Mouse (Mus musculus): ENCODE data around the gene Cutc. TPM values are rescaled to one million over a fixed set of nuclear protein-coding genes. Genes with fewer than 3 reads are reported as not detected.
A peak's percentile ranks its signal among the peaks of the same experiment; 100 is the strongest.

The Cutc gene
- polyA plus RNA-seq, 1 experiment from 2014 or later: 16.2 TPM

DNA sequence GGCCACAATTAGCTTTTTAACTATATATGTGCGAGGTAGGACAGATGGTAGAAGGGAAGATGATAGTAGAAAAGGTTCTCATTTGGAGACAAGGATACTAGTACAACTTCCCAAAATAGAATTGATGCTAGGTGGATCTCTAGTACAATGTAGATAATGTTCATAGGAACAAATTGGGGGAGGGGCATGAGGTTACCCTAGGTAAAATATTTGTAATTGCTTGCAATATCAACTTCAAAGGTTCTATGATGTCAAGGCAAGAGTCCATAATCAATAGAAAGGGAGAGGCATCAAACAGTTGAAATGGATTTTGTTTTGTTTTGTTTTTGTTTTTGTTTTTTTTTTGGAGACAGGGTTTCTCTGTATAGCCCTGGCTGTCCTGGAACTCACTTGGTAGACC is 41.2 kb downstream of the Cutc start:
- Histone ChIP-seq H3K27ac (no peak overlapping the region), H3K36me3 (ENCODE audit: inconsistent target) (no peaks in the 10 kb centered on the region), H3K79me2 (ENCODE audit: inconsistent target) (no peaks in the 10 kb centered on the region), H3K4me3 (ENCODE audit: inconsistent target) (no peak overlapping the region)
- WGBS (ENCODE audit: missing documents): 100% methylated on average over 1 of the region's 1 CpGs

DNA sequence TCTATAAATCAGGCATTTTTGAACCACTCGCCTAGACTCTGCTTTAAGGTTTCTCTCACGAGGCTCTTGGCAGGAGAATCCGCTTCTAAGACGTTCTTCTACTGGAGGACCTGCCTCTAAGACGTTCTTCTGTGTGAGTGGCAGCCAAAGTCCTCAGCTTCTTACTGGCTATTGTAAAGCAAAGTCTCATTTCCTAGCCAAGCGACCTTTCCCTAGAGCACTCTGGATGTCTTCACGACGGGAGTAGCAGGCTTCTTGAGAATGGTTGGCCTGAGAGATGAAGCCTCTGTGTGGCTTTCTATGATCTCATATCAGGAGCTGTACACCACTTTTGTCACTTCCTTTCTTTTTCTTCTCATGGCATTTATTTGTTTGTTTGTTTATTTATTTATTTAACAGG is 42.7 kb downstream of the Cutc start:
- Histone ChIP-seq H3K36me3 (ENCODE audit: inconsistent target) (no peaks in the 10 kb centered on the region), H3K79me2 (ENCODE audit: inconsistent target) (no peaks in the 10 kb centered on the region), H3K4me3 (ENCODE audit: inconsistent target) (no peak overlapping the region), H3K27ac (no peak overlapping the region)
- WGBS (ENCODE audit: missing documents): 92% methylated on average over 8 of the region's 8 CpGs

- Histone ChIP-seq H3K79me2 (ENCODE audit: inconsistent target) (no peaks in the 10 kb centered on the region), H3K27ac (no peak overlapping the region), H3K4me3 (ENCODE audit: inconsistent target) (no peak overlapping the region), H3K36me3 (ENCODE audit: inconsistent target) (no peaks in the 10 kb centered on the region)
- WGBS (ENCODE audit: missing documents): 80% methylated on average over 5 of the region's 5 CpGs
These were observed 44.4 kb downstream of the Cutc start for GRCm38 (mm10) chr19:43797216-43797615.

DNA sequence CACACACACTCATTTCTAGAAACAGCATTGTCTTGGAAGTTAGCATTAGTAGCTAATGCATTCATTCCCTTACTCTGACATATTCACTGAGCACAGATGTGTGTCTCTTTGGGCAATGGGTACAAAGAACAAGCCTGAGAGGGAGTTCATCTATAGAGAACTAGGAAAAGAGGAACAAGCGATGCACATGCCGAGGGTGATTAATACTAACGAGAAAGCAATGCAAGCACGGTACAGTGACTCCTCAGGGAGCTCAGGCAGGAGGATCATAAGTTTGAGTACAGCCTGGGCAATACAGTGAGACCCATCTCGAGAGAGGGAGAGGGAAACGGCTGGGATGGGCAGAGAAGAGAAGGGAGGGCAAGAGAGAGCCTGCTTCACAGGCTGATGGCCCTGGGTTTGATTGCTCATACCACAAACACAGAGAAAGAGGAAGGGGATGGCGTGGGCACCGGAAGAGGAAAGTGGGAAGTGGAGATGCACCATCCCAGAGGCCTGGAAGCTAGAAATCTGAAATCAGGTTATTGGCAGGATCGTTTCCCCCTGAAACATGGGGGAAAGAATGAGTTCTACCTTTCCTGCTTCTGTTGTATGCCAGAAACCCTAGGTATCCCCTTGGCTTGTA is 48.7 kb downstream of the Cutc start:
- 7% methylated on average over 9 of the region's 9 CpGs for WGBS (ENCODE audit: missing documents)
- Histone ChIP-seq H3K79me2 (ENCODE audit: inconsistent target) (no peaks in the 10 kb centered on the region), H3K27ac (peak overlapping the region; percentile 76), H3K4me3 (ENCODE audit: inconsistent target) (no peak overlapping the region), H3K36me3 (ENCODE audit: inconsistent target) (no peaks in the 10 kb centered on the region)

- Histone ChIP-seq H3K79me2 (ENCODE audit: inconsistent target) (no peaks in the 10 kb centered on the region), H3K36me3 (ENCODE audit: inconsistent target) (no peaks in the 10 kb centered on the region), H3K4me3 (ENCODE audit: inconsistent target) (no peak overlapping the region), H3K27ac (no peak overlapping the region)
- 96% methylated on average over 10 of the region's 10 CpGs for WGBS (ENCODE audit: missing documents)
These were observed 51.1 kb downstream of the Cutc start for GRCm38 (mm10) chr19:43803866-43804265.

DNA sequence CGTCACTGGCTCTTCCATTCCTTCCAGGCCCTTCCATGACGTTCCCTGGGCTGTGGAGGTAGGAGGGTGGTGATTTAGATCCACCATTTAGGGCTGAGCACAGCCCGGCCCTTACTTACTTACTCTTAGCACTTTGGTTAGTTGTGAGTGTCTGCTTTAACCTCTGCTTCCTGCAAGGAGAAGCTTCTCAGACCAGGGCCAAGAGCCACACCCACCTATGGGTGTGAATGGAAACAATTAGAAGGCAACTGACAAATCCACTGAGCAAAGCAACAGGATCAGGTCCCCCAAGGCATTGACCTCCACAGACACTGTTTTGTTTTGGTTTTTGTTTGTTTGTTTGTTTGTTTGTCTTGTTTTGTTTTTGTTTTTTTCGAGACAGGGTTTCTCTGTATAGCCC is 56.5 kb downstream of the Cutc start:
- no peak overlapping the region for H3K27ac ChIP-seq

DNA sequence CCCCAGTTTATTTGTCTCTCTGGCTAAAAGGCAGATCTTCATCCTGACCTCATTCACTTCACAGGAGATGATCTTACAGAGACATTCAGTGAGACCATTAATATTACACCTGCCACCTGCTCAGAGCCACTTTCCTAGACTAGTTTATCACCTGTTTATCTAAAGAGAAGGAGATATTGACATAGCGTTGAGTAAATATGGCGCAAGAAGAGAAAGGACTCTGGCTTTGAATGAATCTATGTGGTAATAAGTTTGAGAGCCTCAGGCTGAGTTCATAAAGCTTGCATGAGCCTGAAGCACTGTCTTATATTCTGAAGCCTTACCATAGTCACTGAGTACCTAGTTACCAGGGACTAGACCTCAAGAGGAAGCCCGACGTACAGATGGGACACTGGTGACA is 58.6 kb downstream of the Cutc start:
- WGBS (ENCODE audit: missing documents): 91% methylated on average over 4 of the region's 4 CpGs
- no peaks in the 10 kb centered on the region for H3K79me2 ChIP-seq (ENCODE audit: inconsistent target)
- H3K27ac ChIP-seq: no peak overlapping the region
- no peaks in the 10 kb centered on the region for H3K36me3 ChIP-seq (ENCODE audit: inconsistent target)
- H3K4me3 ChIP-seq (ENCODE audit: inconsistent target): no peak overlapping the region

More for the DNA sequence above, 56.5 kb downstream of the Cutc start:
- 73% methylated on average over 4 of the region's 4 CpGs for WGBS (ENCODE audit: missing documents)
- H3K79me2 ChIP-seq (ENCODE audit: inconsistent target): no peaks in the 10 kb centered on the region
- H3K4me3 ChIP-seq (ENCODE audit: inconsistent target): no peak overlapping the region
- H3K36me3 ChIP-seq (ENCODE audit: inconsistent target): no peaks in the 10 kb centered on the region

- H3K27ac ChIP-seq: no peak overlapping the region
- WGBS (ENCODE audit: missing documents): 94% methylated on average over 9 of the region's 10 CpGs
These were observed 60.5 kb downstream of the Cutc start for GRCm38 (mm10) chr19:43813315-43813714.

GRCm38 (mm10) chr19:43815661-43816414 is 63.0 kb downstream of the Cutc start:
- Histone ChIP-seq H3K27ac (no peak overlapping the region), H3K36me3 (ENCODE audit: inconsistent target) (no peaks in the 10 kb centered on the region), H3K79me2 (ENCODE audit: inconsistent target) (no peaks in the 10 kb centered on the region), H3K4me3 (ENCODE audit: inconsistent target) (no peak overlapping the region)
- WGBS (ENCODE audit: missing documents): 25% methylated on average over 14 of the region's 14 CpGs

More at GRCm38 (mm10) chr19:43813315-43813714, 60.5 kb downstream of the Cutc start:
- H3K4me3 ChIP-seq (ENCODE audit: inconsistent target): no peak overlapping the region
- no peaks in the 10 kb centered on the region for H3K79me2 ChIP-seq (ENCODE audit: inconsistent target)
- no peaks in the 10 kb centered on the region for H3K36me3 ChIP-seq (ENCODE audit: inconsistent target)

Other genes starting within 250 kb of the Cutc start
- 86.8 to 158 TPM (median 102 TPM) in 3 replicates for gene Got1, start 228.4 kb upstream of the Cutc start, polyA plus RNA-seq (2018)
- gene Nkx2-3, start 140.7 kb upstream of the Cutc start, polyA plus RNA-seq (2018): not detected in 3 replicates
- 16.2 to 24.8 TPM (median 23.2 TPM) in 3 replicates for gene Slc25a28, start 78.1 kb upstream of the Cutc start, polyA plus RNA-seq (2018)
- gene Entpd7, start 63.3 kb upstream of the Cutc start, polyA plus RNA-seq (2018): 10.2 to 14.7 TPM (median 11.2 TPM) in 3 replicates
- gene Cox15, start within 50 bp of the Cutc start, polyA plus RNA-seq (2018): 14.3 to 15.8 TPM (median 15.3 TPM) in 3 replicates
- gene Abcc2, start 29.2 kb downstream of the Cutc start, polyA plus RNA-seq (2018): 0.04 TPM in 2 of 3 replicates, not detected in the other
- 10.0 to 13.6 TPM (median 12.2 TPM) in 3 replicates for gene Dnmbp, start 187.2 kb downstream of the Cutc start, polyA plus RNA-seq (2018)
- gene Cpn1, start 233.6 kb downstream of the Cutc start, polyA plus RNA-seq (2018): 0.11 TPM in 1 of 3 replicates, not detected in the others

All from macrophage (primary cell).